Comparison of ENCODE assay signal across 22 mouse cellular contexts in the genomic region with DNA sequence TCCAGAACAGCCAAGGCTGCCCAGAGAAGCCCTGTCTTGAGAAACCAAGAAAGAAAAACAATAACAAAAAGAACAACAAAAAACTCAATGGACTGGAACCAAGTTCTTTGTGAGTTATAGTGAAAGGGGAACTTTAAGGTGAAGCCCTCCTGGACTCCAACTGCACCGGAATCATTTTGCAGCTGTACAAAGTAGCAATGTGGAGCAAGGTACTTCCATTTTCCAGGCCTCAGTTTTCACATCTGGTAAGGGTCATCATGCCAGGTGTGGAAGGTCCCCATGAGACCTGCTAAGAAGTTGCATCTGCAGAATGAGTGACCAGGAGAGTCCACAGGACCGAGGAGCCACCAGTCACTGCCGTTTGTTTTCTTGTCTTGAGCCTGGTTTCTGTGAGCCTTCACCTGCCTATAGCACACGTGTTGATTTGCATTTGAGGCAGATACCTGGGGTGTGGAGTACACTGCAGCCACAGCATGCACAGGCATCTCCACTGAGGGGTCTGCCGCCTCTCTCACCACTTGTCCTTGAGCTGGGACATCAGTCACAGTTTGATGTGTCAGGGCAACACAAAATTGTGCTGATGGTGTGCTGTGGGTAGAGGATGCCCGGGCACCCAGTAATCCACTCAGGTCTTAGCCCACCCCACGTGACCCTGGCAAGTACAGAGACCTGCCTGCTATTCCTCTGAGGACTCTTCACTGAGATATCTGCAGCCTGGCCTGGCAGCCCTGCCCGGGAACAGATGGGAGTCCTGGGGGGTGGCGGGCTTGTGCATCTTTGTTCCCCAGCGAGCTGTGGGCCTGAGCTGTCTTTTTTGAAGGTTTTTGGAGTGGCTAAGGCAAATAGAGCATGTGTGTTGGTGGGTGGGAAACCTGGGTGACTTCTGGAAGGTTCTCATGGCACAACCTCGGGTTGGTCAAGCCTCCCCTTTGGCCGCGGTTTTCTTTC. TPM values are rescaled to one million over a fixed set of nuclear protein-coding genes. Genes with fewer than 3 reads are reported as not detected.
A peak's percentile ranks its signal among the peaks of the same experiment; 100 is the strongest.
DNase-seq lines count a peak whose midpoint lies in the region; ATAC-seq and TF ChIP-seq lines count a peak whose summit lies in the region.
"Had no signal": no experiment of that assay in that cellular context is flagged by ENCODE, and none has a peak within 500 bp of the region (broad histone marks: within the 10 kb centered on the region; RNA-seq: fewer than 3 reads in every experiment).

No protein-coding gene starts in this region.

- no peak overlapping the region for H3K4me2 ChIP-seq in stomach, postnatal 0 days (replicated peaks; ENCODE audit: low read depth)
- H3K4me2 ChIP-seq: liver, embryonic 11.5 days; stomach, embryonic 15.5 days had no signal

- no peak for ATAC-seq in monocyte, adult 5-6 weeks (replicated peaks; ENCODE audit: insufficient number of reproducible peaks, low FRiP score, low TSS enrichment, poor library complexity, severe bottlenecking)
- no peak for ATAC-seq in stomach, postnatal 0 days (ENCODE audit: low FRiP score, low TSS enrichment)
- ATAC-seq: activated CD4-positive, CD25-positive, alpha-beta regulatory T cell, adult 4 months; Patski had no signal

- no peak for DNase-seq in layer of hippocampus, adult 2 months (ENCODE audit: low spot score in 2 of 2)
- no peak for DNase-seq in layer of hippocampus, adult 8-10 months (ENCODE audit: low spot score in 2 of 2)
- peak; percentile 85 for DNase-seq in brain, adult 2 months (ENCODE audit: low read depth, low spot score)
- DNase-seq in cerebellum, adult 2 months, result peak; percentile 86 to 88
- DNase-seq in cerebellum, postnatal 36 days, result peak; percentile 79 to 86
- DNase-seq in stomach, postnatal 0 days (ENCODE audit: low spot score), result no peak
- DNase-seq: adrenal gland, postnatal 10 days; gastrocnemius, postnatal 10 days; kidney, adult 18-20 months; kidney, postnatal 14 days; lung, adult 18-20 months; lung, postnatal 14 days; midbrain, embryonic 14.5 days; thymus, postnatal 25 days had no signal

- no peak overlapping the region for H3K9ac ChIP-seq in stomach, postnatal 0 days (ENCODE audit: low read length)
- H3K9ac ChIP-seq: stomach, embryonic 15.5 days had no signal

- peaks cover 16% of the 10 kb centered on the region for H3K4me1 ChIP-seq in cerebellum, adult 2 months (ENCODE audit: control insufficient read depth, insufficient read depth, low read length)
- H3K4me1 ChIP-seq in stomach, postnatal 0 days (replicated peaks; ENCODE audit: control insufficient read depth, insufficient read depth), result 0 out of 2 replicates have a peak, but pooled peaks cover 2% of the 10 kb centered on the region

- no peaks in the 10 kb centered on the region for H3K27me3 ChIP-seq in cerebellum, adult 2 months (ENCODE audit: control insufficient read depth, insufficient read depth, low read length)
- H3K27me3 ChIP-seq in stomach, postnatal 0 days (ENCODE audit: control insufficient read depth, insufficient read depth, low read length), result no peaks in the 10 kb centered on the region
- H3K27me3 ChIP-seq: Patski; stomach, embryonic 15.5 days had no signal

- TF ChIP-seq CTCF in layer of hippocampus, adult 2 months (conservative IDR thresholded peaks at IDR 0.05), result no peak
- TF ChIP-seq CTCF in cerebellum, adult 2 months (IDR thresholded peaks at IDR 0.05; ENCODE audit: borderline replicate concordance, insufficient read depth, low read depth, low read length), result no peak
- no peak for TF ChIP-seq CTCF in stomach, postnatal 0 days (IDR thresholded peaks at IDR 0.05; ENCODE audit: low read depth)

- no peak for TF ChIP-seq POLR2A in cerebellum, adult 2 months (IDR thresholded peaks at IDR 0.05; ENCODE audit: borderline replicate concordance, insufficient read depth, low read length)

- 31% methylated on average over 13 of the region's 13 CpGs for WGBS in cerebellum, adult 2 months
- 80% methylated on average over 13 of the region's 13 CpGs for WGBS in stomach, postnatal 0 days

- H3K27ac ChIP-seq in layer of hippocampus, adult 2 months, result peak overlapping the region; percentile 52
- peak overlapping the region; percentile 16 for H3K27ac ChIP-seq in cerebellum, adult 2 months (ENCODE audit: insufficient read depth, low read length)
- H3K27ac ChIP-seq in stomach, postnatal 0 days (replicated peaks), result no peak overlapping the region
- H3K27ac ChIP-seq: hindbrain, embryonic 10.5 days; left cerebral cortex, adult 2 months; stomach, embryonic 15.5 days had no signal

- H3K36me3 ChIP-seq in stomach, postnatal 0 days (ENCODE audit: control insufficient read depth, insufficient read depth, low read length), result no peaks in the 10 kb centered on the region
- H3K36me3 ChIP-seq: hindbrain, embryonic 10.5 days; stomach, embryonic 15.5 days had no signal

- H3K9me3 ChIP-seq in stomach, postnatal 0 days (ENCODE audit: control insufficient read depth, low read length), result no peaks in the 10 kb centered on the region
- H3K9me3 ChIP-seq: hindbrain, embryonic 10.5 days; stomach, embryonic 15.5 days had no signal

- TF ChIP-seq EP300 in stomach, postnatal 0 days (optimal IDR thresholded peaks at IDR 0.05), result no peak

- no peak overlapping the region for H3K4me3 ChIP-seq in layer of hippocampus, adult 2 months
- no peak overlapping the region for H3K4me3 ChIP-seq in cerebellum, adult 2 months (replicated peaks; ENCODE audit: insufficient read depth, low read depth, low read length)
- no peak overlapping the region for H3K4me3 ChIP-seq in stomach, postnatal 0 days (ENCODE audit: low read depth, low read length)
- H3K4me3 ChIP-seq: hindbrain, embryonic 10.5 days; left cerebral cortex, adult 2 months; myocyte; stomach, embryonic 15.5 days had no signal

RNA-seq across cellular contexts. Expression of gene Ccdc167, which starts 3.1 kb away (rescaled TPM):
- 10 to 100 TPM; 26.6 TPM for total RNA-seq in layer of hippocampus, adult 2 months (2021)
- 10 to 100 TPM; 17.0 to 25.2 (median 23.1) TPM for total RNA-seq in layer of hippocampus, adult 8-10 months (2022)
- polyA plus RNA-seq in cerebellum, adult 2 months (2012; rRNA removed), result 25.9 and 26.2 TPM in 2 replicates
- total RNA-seq in monocyte, adult 5-6 weeks (2017), result 4.7 to 14.6 TPM (median 5.0 TPM) in 3 replicates
- 7.6 and 8.6 TPM in 2 replicates for polyA plus RNA-seq in stomach, postnatal 0 days (2015; fragmentation: Nextera tagmentation; extraction: Ambion mirVana)

RNA-seq across cellular contexts. Expression of gene Cmtr1, which starts 59.5 kb away (rescaled TPM):
- total RNA-seq in layer of hippocampus, adult 2 months (2021), result 100 to 1,000 TPM; 111 to 115 TPM
- 100 to 1,000 TPM; 108 to 142 (median 130) TPM for total RNA-seq in layer of hippocampus, adult 8-10 months (2022)
- polyA plus RNA-seq in cerebellum, adult 2 months (2012; rRNA removed), result 96.5 and 99.1 TPM in 2 replicates
- total RNA-seq in monocyte, adult 5-6 weeks (2017), result 107 to 224 TPM (median 209 TPM) in 3 replicates
- 48.7 and 56.4 TPM in 2 replicates for polyA plus RNA-seq in stomach, postnatal 0 days (2015; fragmentation: Nextera tagmentation; extraction: Ambion mirVana)

Comparison
In these comparisons a context has a peak if more than half of its experiments do, and no peak if none do; other contexts are left out.
1. DNase-seq: peak in brain, adult 2 months (single experiment), cerebellum, adult 2 months (2 of 2) and cerebellum, postnatal 36 days (2 of 2); none in layer of hippocampus, adult 2 months (0 of 2), layer of hippocampus, adult 8-10 months (0 of 2) and stomach, postnatal 0 days (single experiment).